Mouse (Mus musculus): ENCODE results near the gene Gm5134. TPM values are rescaled to one million over a fixed set of nuclear protein-coding genes. Genes with fewer than 3 reads are reported as not detected.
"Not testable (repeated sequence)": the region's sequence is repeated elsewhere in the genome, so short reads cannot be mapped to it uniquely, and the experiment has no call there.

The Gm5134 gene
- polyA plus RNA-seq, 1 experiment from 2014 or later: not detected

DNA sequence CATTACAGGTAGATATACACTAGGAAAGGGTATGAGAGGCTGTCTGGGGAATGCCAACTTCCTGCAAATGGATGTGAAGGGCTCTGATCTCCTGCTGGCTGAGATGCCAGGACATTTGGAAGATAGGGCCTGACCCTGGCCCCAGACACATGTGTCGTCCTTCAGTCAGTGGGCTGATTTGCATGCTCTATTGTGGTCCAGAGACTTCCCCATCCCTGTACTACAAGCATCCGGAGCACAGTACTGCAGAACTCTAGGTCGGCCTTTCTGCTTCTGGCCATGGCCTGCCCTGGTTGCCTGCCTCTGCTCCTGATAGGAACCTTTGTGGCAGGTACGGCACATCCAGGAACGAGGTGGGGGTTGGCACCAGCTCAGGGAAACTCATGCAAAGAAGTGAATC lies 6.2 kb upstream of the Gm5134 start:
- no peaks in the 10 kb centered on the region for H3K79me2 ChIP-seq (ENCODE audit: inconsistent target)
- no peak overlapping the region for H3K27ac ChIP-seq
- H3K36me3 ChIP-seq (ENCODE audit: inconsistent target): no peaks in the 10 kb centered on the region
- no peak overlapping the region for H3K4me3 ChIP-seq (ENCODE audit: inconsistent target)
- WGBS (ENCODE audit: missing documents): 77% methylated on average over 5 of the region's 5 CpGs

DNA sequence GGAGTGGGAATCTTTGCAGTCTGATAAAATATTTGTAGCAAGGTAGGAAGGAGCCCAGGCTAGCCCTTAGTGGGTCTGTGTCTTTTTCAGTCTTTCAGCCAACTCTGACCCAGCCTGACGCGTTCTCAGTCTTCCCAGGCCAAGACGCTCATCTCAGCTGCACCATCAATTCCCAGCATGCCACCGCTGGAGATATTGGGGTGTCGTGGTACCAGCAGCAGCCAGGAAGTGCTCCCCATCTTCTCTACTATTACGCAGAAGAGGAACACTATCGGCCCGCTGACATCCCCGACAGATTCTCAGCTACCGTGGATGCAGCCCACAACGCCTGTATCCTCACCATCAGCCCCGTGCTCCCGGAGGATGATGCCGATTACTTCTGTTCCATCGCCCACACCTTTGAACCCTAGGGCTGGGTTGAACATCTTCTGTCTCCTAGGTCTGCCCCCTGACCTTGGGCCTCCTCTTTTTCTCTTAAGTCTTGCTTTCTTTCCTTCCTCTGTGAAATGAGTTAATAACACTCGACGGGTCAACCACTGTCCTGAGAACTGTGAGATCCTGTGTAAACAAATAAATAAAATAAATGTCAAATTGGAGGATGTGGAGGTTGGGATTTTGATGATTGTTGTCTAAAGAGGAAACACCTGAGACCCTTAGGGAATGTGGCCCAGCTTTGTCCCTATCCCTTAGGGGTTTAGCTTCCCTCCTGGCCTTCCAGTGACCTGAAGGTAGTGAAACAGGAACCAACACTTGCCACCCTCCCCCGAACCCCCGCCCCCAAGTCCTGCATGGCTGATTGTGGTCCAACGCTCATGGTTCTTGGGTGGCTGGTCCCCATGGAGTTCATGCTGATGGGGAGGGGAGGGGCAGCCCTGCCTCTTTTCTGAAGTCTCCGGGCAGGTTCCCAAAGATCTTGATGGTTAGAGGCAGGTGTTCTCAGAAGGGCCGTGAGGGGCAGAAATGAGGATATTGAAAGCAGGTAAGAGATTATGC lies 5.0 kb upstream of the Gm5134 start:
- 63% methylated on average over 22 of the region's 22 CpGs for WGBS (ENCODE audit: missing documents)
- no peak overlapping the region for H3K4me3 ChIP-seq (ENCODE audit: inconsistent target)
- H3K79me2 ChIP-seq (ENCODE audit: inconsistent target): no peaks in the 10 kb centered on the region
- H3K27ac ChIP-seq: no peak overlapping the region
- H3K36me3 ChIP-seq (ENCODE audit: inconsistent target): no peaks in the 10 kb centered on the region

DNA sequence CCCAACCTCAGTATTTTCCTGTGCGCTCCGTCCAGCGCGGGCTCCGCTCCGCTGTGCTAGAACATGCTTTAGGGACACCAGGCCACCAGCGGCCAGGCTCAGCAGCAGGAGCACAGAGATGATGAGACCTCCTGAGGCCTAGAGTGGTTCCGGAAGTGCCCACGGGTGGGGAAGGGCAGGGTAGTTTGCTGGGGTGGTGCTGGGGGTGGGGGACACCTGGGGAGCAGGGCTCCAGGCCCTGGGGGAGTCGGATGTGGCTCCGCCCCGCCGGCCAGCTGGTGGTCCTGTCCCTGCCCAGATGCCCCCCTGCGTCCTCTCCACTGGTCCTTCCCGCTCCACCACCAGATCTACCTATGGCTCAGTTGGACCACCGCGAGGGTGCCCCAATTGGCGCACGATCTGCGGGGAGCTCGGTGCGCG lies 3.5 kb upstream of the Gm5134 start:
- Histone ChIP-seq H3K79me2 (ENCODE audit: inconsistent target) (no peaks in the 10 kb centered on the region), H3K36me3 (ENCODE audit: inconsistent target) (no peaks in the 10 kb centered on the region), H3K27ac (no peak overlapping the region), H3K4me3 (ENCODE audit: inconsistent target) (no peak overlapping the region)
- WGBS (ENCODE audit: missing documents): 22% methylated on average over 23 of the region's 23 CpGs

DNA sequence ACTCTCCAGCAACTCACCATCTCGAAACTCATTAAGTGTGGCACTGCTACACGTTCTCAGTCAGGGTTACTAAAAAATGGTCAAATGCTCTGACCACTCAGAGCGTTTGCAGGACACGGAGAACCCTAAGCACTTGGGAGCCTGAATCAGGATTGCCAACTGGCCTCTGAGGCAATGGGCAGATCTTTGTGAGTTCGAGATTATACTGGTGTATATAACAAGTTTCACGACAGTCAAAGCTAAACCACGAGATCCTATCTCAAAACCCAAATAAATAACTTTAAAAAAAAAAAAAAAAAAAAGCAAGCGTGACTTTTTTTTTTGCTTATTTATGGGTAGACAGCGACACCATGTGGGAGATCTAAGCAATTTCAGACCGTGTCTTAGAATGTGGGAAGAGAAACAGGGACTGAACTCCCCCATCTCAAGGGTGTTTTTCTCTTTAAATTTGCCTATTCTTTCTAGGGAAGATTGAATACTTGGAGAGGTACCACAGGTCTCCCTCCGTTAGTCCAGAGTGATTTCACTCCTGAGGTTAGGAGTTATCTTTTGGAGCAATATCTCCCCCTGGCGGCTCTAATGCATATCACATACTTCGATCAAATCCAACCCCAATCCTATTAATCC lies 2.8 kb upstream of the Gm5134 start:
- Histone ChIP-seq H3K36me3 (ENCODE audit: inconsistent target) (no peaks in the 10 kb centered on the region), H3K79me2 (ENCODE audit: inconsistent target) (no peaks in the 10 kb centered on the region), H3K4me3 (ENCODE audit: inconsistent target) (no peak overlapping the region; the same call in 1 of the 2 replicates), H3K27ac (no peak overlapping the region)
- 3% methylated on average over 13 of the region's 13 CpGs for WGBS (ENCODE audit: missing documents)

DNA sequence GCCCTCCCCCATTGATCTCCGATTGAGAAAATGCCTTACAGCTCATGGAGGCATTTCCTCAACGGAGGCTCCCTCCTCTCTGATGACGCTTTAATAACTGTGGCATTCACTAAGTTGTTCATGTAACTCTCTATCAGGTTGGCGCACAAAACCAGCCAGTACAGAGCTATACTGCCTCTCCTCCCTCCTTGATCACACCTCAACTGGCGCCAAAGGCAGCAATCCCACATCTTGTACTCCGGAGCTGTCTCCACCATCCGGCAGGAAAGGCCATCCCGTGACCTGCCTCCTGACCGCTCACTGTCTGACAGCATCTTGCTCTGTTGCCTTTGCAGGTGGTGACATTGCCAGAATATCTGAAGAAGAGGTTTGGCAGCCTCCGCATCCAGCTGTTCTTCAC lies 19.5 kb downstream of the Gm5134 start:
- Histone ChIP-seq H3K36me3 (ENCODE audit: inconsistent target) (no peaks in the 10 kb centered on the region), H3K27ac (no peak overlapping the region), H3K4me3 (ENCODE audit: inconsistent target) (no peak overlapping the region), H3K79me2 (ENCODE audit: inconsistent target) (no peaks in the 10 kb centered on the region)
- 90% methylated on average over 10 of the region's 10 CpGs for WGBS (ENCODE audit: missing documents)

DNA sequence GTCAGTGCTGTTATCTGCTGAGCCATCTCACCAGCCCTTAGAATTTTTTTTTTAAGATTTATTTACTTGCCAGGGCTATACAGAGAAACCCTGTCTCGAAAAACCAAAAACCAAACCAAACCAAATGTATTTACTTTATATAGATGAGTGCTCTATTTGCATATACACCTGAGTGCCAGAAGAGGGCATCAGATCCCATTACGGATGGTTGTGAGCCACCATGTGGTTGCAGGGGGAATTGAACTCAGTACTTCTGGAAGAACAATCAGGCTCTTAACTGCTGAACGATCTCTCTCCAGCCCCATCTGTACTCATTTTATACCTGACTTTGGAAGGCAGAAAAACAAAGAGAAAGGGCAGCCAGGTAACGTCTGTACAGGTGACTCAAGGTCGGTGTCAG lies 20.9 kb downstream of the Gm5134 start:
- 75% methylated on average over 5 of the region's 5 CpGs for WGBS (ENCODE audit: missing documents)
- no peak overlapping the region for H3K4me3 ChIP-seq (ENCODE audit: inconsistent target)
- no peaks in the 10 kb centered on the region for H3K36me3 ChIP-seq (ENCODE audit: inconsistent target)
- no peaks in the 10 kb centered on the region for H3K79me2 ChIP-seq (ENCODE audit: inconsistent target)
- H3K27ac ChIP-seq: no peak overlapping the region

DNA sequence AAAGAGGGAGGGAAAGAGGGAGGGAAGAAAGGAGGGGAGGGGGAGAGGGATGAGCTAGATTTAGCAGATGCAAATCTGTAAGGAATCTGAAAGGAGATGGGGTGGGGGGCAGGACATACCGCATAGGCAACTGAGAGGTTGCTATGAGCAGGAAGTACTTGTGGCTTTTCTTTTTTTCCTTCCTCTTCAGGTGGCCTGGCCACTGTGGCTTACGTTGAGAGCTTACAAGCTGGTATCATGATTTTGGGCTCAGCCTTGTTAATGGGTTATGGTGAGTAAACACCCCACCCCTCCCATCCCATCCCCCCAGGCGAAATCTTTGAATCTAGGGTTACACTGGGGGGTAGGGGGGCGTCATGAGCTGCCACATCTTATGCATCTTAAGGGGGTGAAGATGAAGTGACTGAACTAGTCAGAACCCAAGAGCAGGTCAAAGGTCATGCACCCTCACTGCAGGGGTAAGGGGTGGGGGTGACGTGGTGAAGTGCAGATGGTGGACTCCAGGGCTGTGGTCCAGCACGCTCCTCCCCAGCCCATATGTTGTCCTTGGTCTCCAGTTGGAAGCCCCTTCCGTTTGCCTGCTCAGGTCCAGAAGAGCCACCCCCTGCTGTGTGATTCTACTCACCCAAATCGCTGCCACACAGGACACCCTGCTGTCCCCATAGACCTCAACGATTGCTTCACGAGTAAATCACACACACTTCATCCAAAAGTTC lies 24.0 kb downstream of the Gm5134 start:
- Histone ChIP-seq H3K4me3 (ENCODE audit: inconsistent target) (no peak overlapping the region), H3K36me3 (ENCODE audit: inconsistent target) (no peaks in the 10 kb centered on the region), H3K79me2 (ENCODE audit: inconsistent target) (no peaks in the 10 kb centered on the region), H3K27ac (no peak overlapping the region)
- 27% methylated on average over 10 of the region's 10 CpGs for WGBS (ENCODE audit: missing documents)

DNA sequence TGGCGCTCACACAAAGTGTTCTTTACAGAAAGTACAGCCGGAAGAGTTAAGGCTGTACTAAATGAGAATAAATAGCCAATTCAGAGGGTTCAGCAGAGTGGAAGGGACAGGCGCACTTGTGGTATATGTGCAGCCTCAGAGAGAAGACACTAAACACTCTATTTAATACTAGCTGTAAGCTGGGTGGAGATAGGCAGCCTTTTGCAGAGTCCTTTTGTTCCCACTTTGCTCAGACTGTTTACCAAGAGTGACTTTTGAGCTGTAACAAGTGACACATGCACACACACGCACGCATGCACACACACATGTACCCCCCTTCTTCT lies 24.5 kb downstream of the Gm5134 start:
- Histone ChIP-seq H3K27ac (no peak overlapping the region), H3K4me3 (ENCODE audit: inconsistent target) (no peak overlapping the region), H3K36me3 (ENCODE audit: inconsistent target) (no peaks in the 10 kb centered on the region), H3K79me2 (ENCODE audit: inconsistent target) (no peaks in the 10 kb centered on the region)
- WGBS (ENCODE audit: missing documents): 83% methylated on average over 5 of the region's 5 CpGs

DNA sequence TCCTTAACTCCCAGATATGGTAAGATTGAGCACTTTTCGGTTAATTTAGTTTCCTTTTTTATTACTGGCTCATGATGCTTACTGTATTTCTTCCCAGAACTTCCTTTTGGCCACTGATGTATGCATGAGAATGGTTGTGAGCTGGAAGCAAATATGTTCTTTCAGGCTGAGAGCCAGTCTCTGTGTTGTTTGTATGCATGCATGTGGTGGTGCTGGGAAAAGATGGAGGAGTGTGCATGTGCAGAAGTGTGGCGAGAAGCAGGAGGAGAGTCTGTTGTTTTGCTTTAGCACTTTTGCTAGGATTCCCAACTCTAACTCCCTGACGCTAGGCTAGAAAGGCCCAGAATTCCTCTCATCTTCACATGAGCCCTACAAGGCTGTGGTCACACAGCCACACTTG lies 25.1 kb downstream of the Gm5134 start:
- 96% methylated on average over 3 of the region's 3 CpGs for WGBS (ENCODE audit: missing documents)
- Histone ChIP-seq H3K79me2 (ENCODE audit: inconsistent target) (no peaks in the 10 kb centered on the region), H3K4me3 (ENCODE audit: inconsistent target) (no peak overlapping the region), H3K36me3 (ENCODE audit: inconsistent target) (no peaks in the 10 kb centered on the region), H3K27ac (no peak overlapping the region)

DNA sequence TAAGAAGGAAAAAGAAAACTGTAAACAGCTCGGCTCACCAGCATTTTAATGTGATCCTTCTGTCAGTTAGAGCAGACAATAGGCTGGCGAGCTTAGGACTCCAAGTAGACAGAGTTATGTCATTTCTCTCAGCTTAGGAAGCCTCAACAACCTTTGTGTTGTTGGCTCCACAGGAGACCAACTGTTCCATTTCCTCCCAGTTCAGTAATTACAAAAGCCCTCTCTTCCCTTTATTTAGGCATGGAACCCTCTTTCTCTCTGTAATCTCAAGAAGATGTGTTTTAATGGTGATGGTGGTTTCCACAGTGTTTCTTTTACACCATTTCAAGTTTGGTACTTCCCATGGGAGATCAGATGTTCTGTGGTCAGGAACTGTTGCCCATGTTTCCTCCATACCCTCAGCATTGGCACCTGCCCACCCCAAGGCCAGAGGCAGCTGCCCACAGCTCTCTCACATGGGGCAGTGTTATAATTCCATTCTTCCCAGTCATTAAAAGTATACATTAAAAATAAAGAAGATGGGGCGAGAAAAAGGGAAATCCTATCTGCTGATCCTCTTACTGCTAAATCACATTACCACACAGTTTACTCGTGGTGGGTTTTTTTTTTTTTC lies 36.2 kb downstream of the Gm5134 start:
- Histone ChIP-seq H3K4me3 (ENCODE audit: inconsistent target) (no peak overlapping the region), H3K36me3 (ENCODE audit: inconsistent target) (no peaks in the 10 kb centered on the region), H3K27ac (no peak overlapping the region), H3K79me2 (ENCODE audit: inconsistent target) (no peaks in the 10 kb centered on the region)
- 86% methylated on average over 4 of the region's 4 CpGs for WGBS (ENCODE audit: missing documents)

DNA sequence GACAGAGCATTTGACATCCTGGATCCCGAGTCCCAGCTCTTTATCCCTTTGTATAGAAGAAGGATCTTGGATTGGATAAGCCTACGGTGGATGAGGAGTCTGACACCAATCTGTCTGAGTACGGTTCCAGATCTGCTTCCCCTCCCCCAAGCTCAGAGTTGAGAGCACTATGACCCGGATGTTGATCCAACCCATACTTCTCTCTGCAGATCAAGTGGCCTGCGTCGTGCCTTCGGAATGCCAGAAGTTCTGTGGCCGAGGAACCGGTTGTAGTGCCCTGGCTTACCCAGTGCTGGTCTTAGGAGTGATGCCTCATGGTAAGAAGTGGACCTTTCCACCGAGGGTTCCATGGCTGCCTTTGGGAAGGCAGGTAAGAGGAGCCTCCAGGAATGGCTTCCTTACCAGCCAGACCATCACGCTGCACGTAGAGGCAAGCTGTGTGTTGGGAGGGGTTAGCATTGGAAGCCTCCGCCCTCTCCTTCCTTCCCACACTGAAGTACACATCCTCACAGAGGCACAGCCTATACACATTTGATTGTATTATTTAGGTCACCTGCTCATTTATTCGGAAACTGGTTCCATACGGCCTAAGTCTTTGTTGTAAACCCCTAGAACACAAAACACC lies 39.4 kb downstream of the Gm5134 start:
- H3K36me3 ChIP-seq (ENCODE audit: inconsistent target): no peaks in the 10 kb centered on the region
- H3K27ac ChIP-seq: no peak overlapping the region
- H3K79me2 ChIP-seq (ENCODE audit: inconsistent target): no peaks in the 10 kb centered on the region
- H3K4me3 ChIP-seq (ENCODE audit: inconsistent target): no peak overlapping the region
- WGBS (ENCODE audit: missing documents): 97% methylated on average over 14 of the region's 15 CpGs

DNA sequence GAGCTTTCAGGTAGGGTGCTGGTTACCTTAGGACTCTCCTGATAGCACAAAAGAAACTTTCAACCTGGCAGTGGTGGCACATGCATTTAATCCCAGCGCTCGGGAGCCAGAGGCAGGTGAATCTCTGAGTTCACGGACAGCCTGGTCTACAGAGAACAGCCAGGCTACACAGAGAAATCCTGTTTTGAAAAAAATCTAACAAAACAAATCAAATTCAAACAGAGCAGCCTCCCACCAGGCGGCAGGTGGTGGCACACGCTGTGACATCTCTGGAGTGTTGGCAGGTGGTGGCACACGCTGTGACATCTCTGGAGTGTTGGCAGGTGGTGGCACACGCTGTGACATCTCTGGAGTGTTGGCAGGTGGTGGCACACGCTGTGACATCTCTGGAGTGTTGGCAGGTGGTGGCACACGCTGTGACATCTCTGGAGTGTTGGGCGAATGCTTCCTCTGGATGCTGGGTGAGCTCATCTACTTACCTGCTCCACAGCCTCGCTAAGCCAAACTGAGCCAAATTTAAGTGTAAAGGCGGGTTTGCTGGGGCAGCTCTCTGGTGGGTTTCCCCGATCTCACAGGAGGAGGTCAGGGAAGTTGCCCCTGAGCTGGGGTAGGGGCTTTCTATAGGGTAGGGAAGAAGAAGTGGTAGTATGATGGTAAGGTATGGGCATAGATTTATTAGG lies 40.4 kb downstream of the Gm5134 start:
- not testable (repeated sequence) for H3K79me2 ChIP-seq (ENCODE audit: inconsistent target); H3K36me3 ChIP-seq (ENCODE audit: inconsistent target); H3K27ac ChIP-seq; H3K4me3 ChIP-seq (ENCODE audit: inconsistent target)
- 92% methylated on average over 7 of the region's 13 CpGs for WGBS (ENCODE audit: missing documents)

DNA sequence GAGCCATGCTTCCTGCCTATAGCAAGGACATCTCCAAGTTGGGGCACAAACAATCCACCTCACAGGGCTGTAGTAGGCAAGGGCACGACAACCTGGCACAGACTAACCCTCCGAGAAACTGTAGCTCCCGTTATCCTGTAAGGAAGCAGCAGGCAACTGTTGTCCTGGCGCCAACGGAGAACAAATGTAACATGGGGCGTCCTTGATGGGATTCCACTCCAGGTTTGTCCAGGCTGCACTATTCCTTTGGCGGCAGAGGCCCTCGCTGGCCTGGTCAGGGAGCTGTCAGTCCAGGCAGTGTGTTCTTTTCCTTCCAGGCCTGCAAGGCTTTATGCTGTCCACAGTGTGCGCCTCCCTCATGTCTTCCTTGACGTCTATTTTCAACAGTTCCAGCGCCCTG lies 41.1 kb downstream of the Gm5134 start:
- H3K79me2 ChIP-seq (ENCODE audit: inconsistent target): no peaks in the 10 kb centered on the region
- no peak overlapping the region for H3K4me3 ChIP-seq (ENCODE audit: inconsistent target)
- H3K36me3 ChIP-seq (ENCODE audit: inconsistent target): no peaks in the 10 kb centered on the region
- H3K27ac ChIP-seq: no peak overlapping the region
- WGBS (ENCODE audit: missing documents): 92% methylated on average over 11 of the region's 11 CpGs

DNA sequence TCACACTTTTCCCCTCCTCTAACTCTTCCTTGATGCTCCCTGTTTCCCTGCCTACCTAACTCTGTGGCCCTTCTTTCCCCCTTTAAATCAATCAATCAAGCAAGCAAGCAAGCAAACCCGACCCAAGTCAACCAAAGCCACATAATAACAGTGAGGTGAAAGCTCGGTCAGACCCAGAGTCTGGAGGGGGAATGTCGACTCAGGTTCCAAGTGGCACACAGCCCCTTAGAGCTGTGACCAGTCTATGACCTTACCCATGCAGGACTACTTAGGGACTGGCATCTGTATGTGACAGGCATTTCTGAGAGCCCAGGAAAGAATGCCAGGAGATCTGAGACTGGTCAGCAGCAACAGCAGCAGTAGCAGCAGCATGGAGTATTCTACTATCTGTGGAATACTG lies 42.0 kb downstream of the Gm5134 start:
- WGBS (ENCODE audit: missing documents): 73% methylated on average over 3 of the region's 3 CpGs
- Histone ChIP-seq H3K79me2 (ENCODE audit: inconsistent target) (no peaks in the 10 kb centered on the region), H3K36me3 (ENCODE audit: inconsistent target) (no peaks in the 10 kb centered on the region), H3K4me3 (ENCODE audit: inconsistent target) (no peak overlapping the region), H3K27ac (no peak overlapping the region)
